Mouse (Mus musculus) C2C12 (cell line): ENCODE results near the gene Dedd2. TPM values are rescaled to one million over a fixed set of nuclear protein-coding genes. Genes with fewer than 3 reads are reported as not detected.

Source experiments
- H3K27me3 ChIP-seq: one replicate; pipeline ENCODE4 v1.6.1; 2011; ENCODE audit not compliant: control insufficient read depth, insufficient read depth, insufficient read length
- H3K36me3 ChIP-seq: one replicate; pipeline ENCODE4 v1.6.1; 2011; ENCODE audit not compliant: control insufficient read depth, insufficient read depth
- H3K4me3 ChIP-seq: one replicate; pipeline ENCODE4 v1.5.1; 2011; ENCODE audit warnings: mild to moderate bottlenecking, control low read depth; ENCODE audit not compliant: poor library complexity, insufficient read depth, severe bottlenecking
- H3K79me2 ChIP-seq: one replicate; pipeline ENCODE4 v1.6.1; 2011; ENCODE audit not compliant: control insufficient read depth, insufficient read depth
- H3K79me3 ChIP-seq: one replicate; pipeline ENCODE4 v1.6.1; 2011; ENCODE audit warnings: low read depth, control low read depth
- H3ac ChIP-seq: one replicate; pipeline ENCODE3; 2011; ENCODE audit warnings: low read depth; ENCODE audit not compliant: control insufficient read depth, insufficient read length
- CEBPB ChIP-seq: IDR thresholded peaks from one replicate; pipeline ENCODE4 v1.6.1; 2011; ENCODE audit warnings: low read depth, mild to moderate bottlenecking, control low read depth, moderate library complexity
- CTCF ChIP-seq: IDR thresholded peaks from one replicate; pipeline ENCODE4 v1.5.1; 2011; ENCODE audit not compliant: control insufficient read depth, insufficient read depth, insufficient read length
- FOSL1 ChIP-seq: IDR thresholded peaks from one replicate; pipeline ENCODE4 v1.8.0; 2011; ENCODE audit warnings: mild to moderate bottlenecking, low read length; ENCODE audit not compliant: poor library complexity, insufficient read depth, severe bottlenecking
- MAX ChIP-seq: IDR thresholded peaks from one replicate; pipeline ENCODE4 v1.6.1; 2011; ENCODE audit warnings: mild to moderate bottlenecking, control low read depth
- MYOD1 ChIP-seq: IDR thresholded peaks from one replicate; pipeline ENCODE4 v1.6.1; 2011; ENCODE audit warnings: low read depth; ENCODE audit not compliant: control insufficient read depth, insufficient read length
- MYOG ChIP-seq: IDR thresholded peaks from one replicate; pipeline ENCODE4 v1.6.1; 2011; ENCODE audit not compliant: control insufficient read depth, insufficient read length; ENCODE audit errors: extremely low read depth
- USF1 ChIP-seq: IDR thresholded peaks from one replicate; pipeline ENCODE4 v1.6.1; 2011; ENCODE audit warnings: low read depth, mild to moderate bottlenecking, control low read depth, moderate library complexity
- long read RNA-seq, 2 experiments: library from polyadenylated mRNA; unstranded; transcript quantifications; one replicate each; pipeline ENCODE4 v2.0.0; 2019 to 2020
- polyA plus RNA-seq: library from polyadenylated mRNA; unstranded; fragments of >200 nt; fragmentation: generic; extraction: Trizol; gene quantifications from one replicate; pipeline ENCODE4 v1.2.1, GENCODE M21; 2012; ENCODE audit warnings: missing spikeins

The Dedd2 gene
- polyA plus RNA-seq = 5.3 TPM
- long read RNA-seq, experiment 1, full-length matches to known transcripts = 3 of 12 reads
- long read RNA-seq, experiment 1, partial matches to known transcripts = 3 of 12 reads
- long read RNA-seq, experiment 1, other reads (novel, unspliced or antisense) = 6 of 12 reads
- long read RNA-seq, experiment 2, full-length matches to known transcripts = 7 of 26 reads
- long read RNA-seq, experiment 2, partial matches to known transcripts = 8 of 26 reads
- long read RNA-seq, experiment 2, other reads (novel, unspliced or antisense) = 11 of 26 reads

GRCm38 (mm10) chr7:25220457-25221101, at the start of gene Dedd2:
Gene Dedd2, minus strand, starts transcription at chr7:25220615.
- Histone ChIP-seq H3K79me2 (peaks cover 26% of the 10 kb centered on the region), H3K79me3 (peaks cover 11% of the 10 kb centered on the region), H3K4me3 (peak within 1 kb of the TSS; percentile 56), H3K27me3 (no peaks in the 10 kb centered on the region), H3ac (peak within 1 kb of the TSS; percentile 63), H3K36me3 (no peaks in the 10 kb centered on the region)
- TF ChIP-seq MYOG (no peak), CEBPB (no peak), MAX (peak; percentile 44), USF1 (peak; percentile 18)

- H3K4me3 ChIP-seq = no peak overlapping the region
- H3K79me2 ChIP-seq = no peaks in the 10 kb centered on the region
- H3K27me3 ChIP-seq = no peaks in the 10 kb centered on the region
- no peak for TF ChIP-seq FOSL1
- no peak for TF ChIP-seq CTCF
- TF ChIP-seq CEBPB = no peak
- TF ChIP-seq MYOG = no peak
- no peak for TF ChIP-seq MAX
- no peak for TF ChIP-seq USF1
- no peak for TF ChIP-seq MYOD1
- H3K36me3 ChIP-seq = no peaks in the 10 kb centered on the region
- H3K79me3 ChIP-seq = peaks cover 3% of the 10 kb centered on the region
- no peak overlapping the region for H3ac ChIP-seq
Observed at GRCm38 (mm10) chr7:25269545-25270271, 49.3 kb upstream of the Dedd2 start.

GRCm38 (mm10) chr7:25269029-25269428, 48.6 kb upstream of the Dedd2 start:
- Histone ChIP-seq H3K79me2 (no peaks in the 10 kb centered on the region), H3ac (peak overlapping the region; percentile 50), H3K4me3 (peak overlapping the region; percentile 49), H3K27me3 (no peaks in the 10 kb centered on the region), H3K79me3 (peaks cover 3% of the 10 kb centered on the region), H3K36me3 (no peaks in the 10 kb centered on the region)
- TF ChIP-seq CTCF (no peak), MYOG (no peak), CEBPB (no peak), FOSL1 (no peak), MAX (no peak), USF1 (no peak), MYOD1 (no peak)

GRCm38 (mm10) chr7:25268588-25268987, 48.2 kb upstream of the Dedd2 start:
- H3K27me3 ChIP-seq = no peaks in the 10 kb centered on the region
- no peaks in the 10 kb centered on the region for H3K36me3 ChIP-seq
- H3ac ChIP-seq = peak overlapping the region; percentile 50
- H3K79me3 ChIP-seq = peaks cover 3% of the 10 kb centered on the region
- peak overlapping the region; percentile 49 for H3K4me3 ChIP-seq
- TF ChIP-seq FOSL1 = no peak
- H3K79me2 ChIP-seq = no peaks in the 10 kb centered on the region

GRCm38 (mm10) chr7:25267751-25268463, 47.5 kb upstream of the Dedd2 start:
- Histone ChIP-seq H3ac (peak overlapping the region; percentile 77), H3K27me3 (no peaks in the 10 kb centered on the region), H3K79me2 (no peaks in the 10 kb centered on the region), H3K79me3 (peaks cover 3% of the 10 kb centered on the region), H3K4me3 (peak overlapping the region; percentile 49), H3K36me3 (no peaks in the 10 kb centered on the region)
- no peak for TF ChIP-seq MYOD1
- TF ChIP-seq MYOG = no peak
- no peak for TF ChIP-seq USF1
- no peak for TF ChIP-seq FOSL1
- TF ChIP-seq CEBPB = no peak
- no peak for TF ChIP-seq CTCF
- peak; percentile 27 for TF ChIP-seq MAX
